Mouse (Mus musculus): ENCODE results near the gene Galnt10. TPM values are rescaled to one million over a fixed set of nuclear protein-coding genes. Genes with fewer than 3 reads are reported as not detected.

Galnt10 gene
- polyA plus RNA-seq, 1 experiment from 2014 or later: 15.6 TPM

DNA sequence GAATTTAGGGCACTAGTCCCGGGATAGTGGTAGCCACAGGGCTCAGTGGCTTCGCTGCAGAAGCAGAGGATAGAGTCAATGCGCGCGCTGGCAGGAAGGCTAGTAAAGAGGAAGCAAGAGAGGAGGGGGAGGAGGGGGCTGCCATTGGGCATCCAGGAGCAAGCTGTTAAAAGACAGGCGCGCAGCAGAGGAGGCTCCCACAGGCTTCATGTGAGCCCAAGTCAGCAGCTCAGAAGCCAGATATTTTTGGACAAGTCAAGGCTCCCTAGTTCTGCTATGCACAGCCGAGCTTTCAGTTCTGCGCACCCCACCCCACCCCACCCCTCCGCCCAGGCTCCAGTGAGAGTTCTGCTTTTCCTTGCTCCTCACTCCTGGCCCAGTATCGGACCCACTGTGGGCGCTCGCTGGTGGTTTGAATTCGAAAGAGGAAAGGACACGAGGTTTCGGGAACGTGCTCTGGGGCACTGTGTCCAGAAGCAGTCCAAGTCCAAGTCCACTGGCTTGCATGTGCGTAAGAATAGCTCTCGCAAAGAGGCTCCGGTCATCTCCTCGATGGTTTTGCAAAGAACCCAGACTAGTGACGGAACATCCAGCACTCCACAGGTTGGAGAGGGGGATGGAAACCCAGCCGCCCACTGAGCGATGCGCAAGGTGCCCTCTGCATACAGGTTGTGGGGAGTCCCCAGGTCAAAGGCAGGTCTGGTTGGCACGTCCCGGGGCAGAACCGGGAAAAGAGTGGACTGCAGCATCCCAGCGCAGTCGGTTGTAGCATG, 811 bp upstream of the Galnt10 start:
- Histone ChIP-seq H3K4me3 (replicated peaks) (peak overlapping the region; percentile 60), H3K27me3 (peaks cover 13% of the 10 kb centered on the region), H3K9me3 (no peaks in the 10 kb centered on the region), H3K36me3 (0 out of 2 replicates have a peak, but pooled peaks cover 3% of the 10 kb centered on the region), H3K4me2 (replicated peaks) (peak overlapping the region; percentile 87), H3K4me1 (replicated peaks) (peaks cover 40% of the 10 kb centered on the region), H3K27ac (peak overlapping the region; percentile 81; the same call in 1 of the 2 replicates), H3K9ac (replicated peaks) (peak overlapping the region; percentile 83)
- ATAC-seq: peak; percentile 59
- under 1% methylated on average over 30 of the region's 30 CpGs for WGBS

DNA sequence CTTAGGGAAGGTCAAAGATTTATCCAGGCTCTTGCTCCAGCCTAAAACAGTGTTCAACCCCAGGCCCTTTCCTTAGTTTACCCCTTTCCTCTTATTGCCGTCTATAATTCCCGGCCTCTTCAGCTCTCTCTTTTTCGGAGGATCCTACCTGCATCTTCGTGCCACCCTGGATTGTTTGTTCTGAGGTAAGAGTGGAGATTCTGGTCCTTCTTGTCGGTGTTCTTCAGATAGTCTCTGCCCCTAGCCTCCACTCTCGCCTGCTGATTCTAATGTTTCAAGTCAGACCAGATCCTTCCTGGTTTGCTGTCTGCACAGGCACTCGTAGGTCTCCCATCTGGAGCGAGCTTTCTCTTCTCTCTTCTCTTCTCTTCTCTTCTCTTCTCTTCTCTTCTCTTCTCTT, 605 bp downstream of the Galnt10 start:
- H3K9ac ChIP-seq (replicated peaks): peak overlapping the region; percentile 83
- H3K4me1 ChIP-seq (replicated peaks): peaks cover 52% of the 10 kb centered on the region
- H3K36me3 ChIP-seq: 0 out of 2 replicates have a peak, but pooled peaks cover 3% of the 10 kb centered on the region
- no peak for ATAC-seq
- no peaks in the 10 kb centered on the region for H3K9me3 ChIP-seq
- no peak overlapping the region for H3K27ac ChIP-seq
- peak overlapping the region; percentile 60 for H3K4me3 ChIP-seq (replicated peaks)
- 26% methylated on average over 8 of the region's 8 CpGs for WGBS
- H3K27me3 ChIP-seq: peaks cover 13% of the 10 kb centered on the region
- H3K4me2 ChIP-seq (replicated peaks): peak overlapping the region; percentile 87

DNA sequence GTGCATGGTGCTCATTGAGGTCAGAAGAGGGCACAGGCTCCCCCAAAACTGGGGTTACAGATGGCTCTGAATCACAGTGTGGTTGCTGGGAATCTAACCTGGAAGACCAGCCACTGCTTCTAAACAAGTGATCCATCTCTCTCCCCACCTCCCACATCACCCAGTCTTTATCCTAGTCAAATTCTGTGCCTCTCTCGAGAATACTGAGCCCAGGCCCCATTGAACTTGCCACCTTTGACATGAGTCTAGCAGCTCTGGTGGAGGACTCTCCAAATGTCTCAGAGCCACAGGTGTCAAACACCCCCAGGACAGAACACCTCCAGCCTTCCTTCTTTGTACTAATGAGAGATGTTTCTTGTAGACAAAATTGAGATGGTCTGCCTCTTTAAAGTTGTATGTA, 1.2 kb downstream of the Galnt10 start:
- Histone ChIP-seq H3K4me1 (replicated peaks) (peaks cover 57% of the 10 kb centered on the region), H3K9ac (replicated peaks) (no peak overlapping the region; the same call in 1 of the 2 replicates), H3K36me3 (0 out of 2 replicates have a peak, but pooled peaks cover 3% of the 10 kb centered on the region), H3K27ac (no peak overlapping the region), H3K4me2 (replicated peaks) (peak overlapping the region; percentile 87), H3K9me3 (no peaks in the 10 kb centered on the region), H3K4me3 (replicated peaks) (peak overlapping the region; percentile 60), H3K27me3 (peaks cover 13% of the 10 kb centered on the region)
- no peak for ATAC-seq
- WGBS: 7% methylated on average over 1 of the region's 1 CpGs

DNA sequence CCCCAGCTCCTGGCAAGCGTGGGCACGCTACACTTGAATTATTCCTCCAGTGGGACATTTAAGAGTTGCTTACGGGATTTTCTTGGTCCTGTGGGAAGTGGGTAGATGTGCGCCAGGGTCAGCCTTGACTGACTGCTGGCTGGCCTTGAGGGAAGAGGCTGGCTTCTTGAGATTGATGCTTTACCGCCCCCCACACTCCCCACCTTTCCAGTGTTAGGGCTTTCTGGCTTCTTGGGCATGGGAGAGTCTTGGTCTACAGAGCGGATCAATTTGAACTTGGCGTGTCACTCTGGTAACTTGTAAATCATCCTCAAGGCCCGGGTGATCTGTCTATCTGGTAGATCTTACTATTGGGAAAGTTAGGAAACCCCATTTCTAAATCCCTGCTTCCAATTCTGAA, 1.7 kb downstream of the Galnt10 start:
- peaks cover 62% of the 10 kb centered on the region for H3K4me1 ChIP-seq (replicated peaks)
- peak overlapping the region; percentile 87 for H3K4me2 ChIP-seq (replicated peaks)
- no peak for ATAC-seq
- H3K9ac ChIP-seq (replicated peaks): no peak overlapping the region
- H3K4me3 ChIP-seq (replicated peaks): peak overlapping the region; percentile 60
- H3K36me3 ChIP-seq: 0 out of 2 replicates have a peak, but pooled peaks cover 3% of the 10 kb centered on the region
- H3K9me3 ChIP-seq: no peaks in the 10 kb centered on the region
- H3K27ac ChIP-seq: no peak overlapping the region
- 81% methylated on average over 8 of the region's 8 CpGs for WGBS
- peaks cover 14% of the 10 kb centered on the region for H3K27me3 ChIP-seq

DNA sequence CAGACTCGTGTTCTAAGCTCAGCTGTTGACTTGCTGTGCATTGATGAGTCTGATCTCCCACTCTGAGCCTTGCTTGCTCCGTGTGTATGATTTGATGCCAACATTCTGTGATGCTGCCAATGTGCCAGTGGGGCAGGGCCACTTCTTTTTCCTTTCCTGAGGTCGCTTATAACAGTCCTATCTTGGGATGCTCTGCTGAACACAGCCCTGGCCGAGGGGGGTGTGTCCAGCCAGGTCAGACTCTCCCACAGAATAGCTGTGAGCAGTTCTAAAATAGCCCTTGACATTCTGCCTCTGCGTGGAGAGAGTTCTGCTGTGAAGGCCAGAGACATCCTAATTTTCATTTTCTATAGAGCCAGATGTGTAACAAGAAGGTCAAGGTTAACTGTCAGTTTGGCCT, 2.2 kb downstream of the Galnt10 start:
- 47% methylated on average over 5 of the region's 5 CpGs for WGBS
- 0 out of 2 replicates have a peak overlapping the region, but pooled peaks have one; percentile 3 for H3K9ac ChIP-seq (replicated peaks)
- H3K4me1 ChIP-seq (replicated peaks): peaks cover 67% of the 10 kb centered on the region

DNA sequence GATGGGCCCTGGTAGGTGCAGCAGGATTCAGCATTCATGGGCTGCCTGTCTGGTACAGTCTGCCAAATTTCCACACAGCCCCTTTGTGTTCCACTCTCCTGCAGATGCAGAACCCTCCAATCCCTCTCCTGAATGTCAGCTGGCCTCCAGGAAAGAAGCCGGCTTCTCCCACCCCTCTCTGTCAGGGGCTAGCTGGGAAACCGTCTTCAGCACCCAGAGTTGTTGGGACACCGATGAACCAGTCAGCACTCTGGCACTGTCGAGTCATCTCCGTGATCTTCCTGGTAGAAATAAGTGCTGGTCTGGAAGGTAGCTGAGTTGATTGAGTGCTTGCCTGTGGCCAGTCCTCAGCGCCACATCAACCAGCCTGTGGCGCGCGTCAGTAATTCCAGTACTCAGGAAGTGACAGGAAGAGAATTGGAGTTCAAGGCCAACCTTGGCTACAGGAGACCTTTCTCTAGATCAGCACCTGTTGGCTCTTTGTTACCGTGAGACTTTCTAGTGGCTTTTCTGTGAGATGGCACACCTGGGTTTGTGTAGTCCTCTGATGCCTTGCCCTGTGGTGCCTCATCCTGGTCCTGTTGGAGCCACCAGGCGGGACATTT, 3.1 kb downstream of the Galnt10 start:
- H3K4me2 ChIP-seq (replicated peaks): no peak overlapping the region
- no peak overlapping the region for H3K9ac ChIP-seq (replicated peaks)
- peaks cover 70% of the 10 kb centered on the region for H3K4me1 ChIP-seq (replicated peaks)
- no peak overlapping the region for H3K4me3 ChIP-seq (replicated peaks)
- H3K36me3 ChIP-seq: 0 out of 2 replicates have a peak, but pooled peaks cover 3% of the 10 kb centered on the region
- H3K27me3 ChIP-seq: peaks cover 11% of the 10 kb centered on the region
- H3K9me3 ChIP-seq: no peaks in the 10 kb centered on the region
- H3K27ac ChIP-seq: no peak overlapping the region
- 92% methylated on average over 11 of the region's 11 CpGs for WGBS
- ATAC-seq: no peak

More for the DNA sequence above, 2.2 kb downstream of the Galnt10 start:
- H3K4me2 ChIP-seq (replicated peaks): peak overlapping the region; percentile 87
- no peak for ATAC-seq
- H3K36me3 ChIP-seq: 0 out of 2 replicates have a peak, but pooled peaks cover 3% of the 10 kb centered on the region
- peaks cover 15% of the 10 kb centered on the region for H3K27me3 ChIP-seq
- H3K27ac ChIP-seq: no peak overlapping the region
- no peaks in the 10 kb centered on the region for H3K9me3 ChIP-seq
- H3K4me3 ChIP-seq (replicated peaks): peak overlapping the region; percentile 60; the same call in 1 of the 2 replicates

DNA sequence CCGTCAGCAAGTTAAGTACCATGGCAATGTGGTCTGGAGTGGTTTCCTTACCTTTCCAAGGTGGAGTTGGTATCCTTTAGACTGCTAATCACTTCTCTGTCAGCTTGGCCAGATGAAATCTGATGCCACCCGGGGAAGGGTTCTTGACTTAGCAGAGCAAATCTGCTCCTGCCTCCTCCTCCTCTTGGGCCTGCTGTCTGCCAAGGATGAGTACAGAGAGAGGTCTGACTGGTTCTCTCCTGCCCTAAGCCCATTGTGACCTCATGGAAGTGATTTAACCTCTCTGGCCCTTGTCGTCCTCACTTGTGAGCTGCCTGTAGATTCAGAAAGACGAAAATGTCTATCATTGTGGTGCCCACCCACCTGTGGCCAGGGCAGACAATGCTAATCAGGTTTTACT, 4.0 kb downstream of the Galnt10 start:
- H3K9ac ChIP-seq (replicated peaks): no peak overlapping the region
- peaks cover 15% of the 10 kb centered on the region for H3K27me3 ChIP-seq
- H3K4me2 ChIP-seq (replicated peaks): no peak overlapping the region
- WGBS: 71% methylated on average over 4 of the region's 4 CpGs
- no peak for ATAC-seq
- peaks cover 67% of the 10 kb centered on the region for H3K4me1 ChIP-seq (replicated peaks)
- 0 out of 2 replicates have a peak, but pooled peaks cover 3% of the 10 kb centered on the region for H3K36me3 ChIP-seq
- no peak overlapping the region for H3K27ac ChIP-seq
- H3K9me3 ChIP-seq: no peaks in the 10 kb centered on the region
- no peak overlapping the region for H3K4me3 ChIP-seq (replicated peaks)

DNA sequence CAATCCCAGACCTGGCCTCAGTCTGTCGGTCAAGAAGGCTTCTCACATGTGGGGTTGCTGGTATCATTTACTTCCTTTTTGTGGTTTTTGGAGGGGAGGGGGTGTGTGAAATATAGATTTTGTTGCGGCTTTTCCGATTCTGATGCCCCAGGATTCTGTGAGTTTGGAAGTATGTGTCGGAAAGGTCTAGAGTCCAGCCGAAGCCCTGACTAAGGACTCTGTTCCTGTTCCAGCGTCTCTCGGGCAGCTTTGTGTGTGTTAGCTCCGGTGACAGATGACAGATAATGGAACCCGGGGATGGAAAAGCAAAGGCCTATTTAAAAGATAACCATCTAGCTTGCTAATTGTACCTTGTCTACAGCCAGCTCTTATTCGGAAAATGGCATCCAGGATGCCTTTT, 4.4 kb downstream of the Galnt10 start:
- Histone ChIP-seq H3K27me3 (peaks cover 15% of the 10 kb centered on the region), H3K9ac (replicated peaks) (no peak overlapping the region), H3K9me3 (no peaks in the 10 kb centered on the region), H3K27ac (no peak overlapping the region), H3K36me3 (0 out of 2 replicates have a peak, but pooled peaks cover 3% of the 10 kb centered on the region), H3K4me2 (replicated peaks) (no peak overlapping the region), H3K4me3 (replicated peaks) (no peak overlapping the region), H3K4me1 (replicated peaks) (peaks cover 63% of the 10 kb centered on the region)
- no peak for ATAC-seq
- 76% methylated on average over 10 of the region's 10 CpGs for WGBS

DNA sequence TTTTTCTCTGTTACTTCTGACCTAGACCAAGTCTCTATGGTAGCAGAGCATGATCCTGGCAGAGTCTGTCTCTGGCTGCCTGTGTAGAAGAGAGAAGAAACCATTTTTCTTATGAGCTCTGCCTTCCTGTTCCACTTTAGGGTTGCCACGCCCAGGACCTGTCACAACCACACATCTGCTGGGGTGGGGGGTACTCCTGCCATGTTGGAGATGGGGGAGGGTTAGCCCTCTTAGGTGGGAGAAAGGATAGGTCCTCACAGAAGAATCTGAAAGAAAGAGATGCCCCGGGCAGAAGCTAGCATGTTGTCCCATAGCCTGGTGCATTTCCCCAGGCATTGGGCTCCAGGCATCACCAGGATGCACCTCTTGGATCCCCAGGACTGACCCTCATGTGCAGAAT, 5.6 kb downstream of the Galnt10 start:
- WGBS: 79% methylated on average over 2 of the region's 2 CpGs
- Histone ChIP-seq H3K27me3 (peaks cover 15% of the 10 kb centered on the region), H3K4me1 (replicated peaks) (peaks cover 68% of the 10 kb centered on the region), H3K27ac (no peak overlapping the region), H3K4me2 (replicated peaks) (no peak overlapping the region), H3K9me3 (no peaks in the 10 kb centered on the region), H3K4me3 (replicated peaks) (no peak overlapping the region), H3K9ac (replicated peaks) (no peak overlapping the region), H3K36me3 (0 out of 2 replicates have a peak, but pooled peaks cover 3% of the 10 kb centered on the region)
- no peak for ATAC-seq

DNA sequence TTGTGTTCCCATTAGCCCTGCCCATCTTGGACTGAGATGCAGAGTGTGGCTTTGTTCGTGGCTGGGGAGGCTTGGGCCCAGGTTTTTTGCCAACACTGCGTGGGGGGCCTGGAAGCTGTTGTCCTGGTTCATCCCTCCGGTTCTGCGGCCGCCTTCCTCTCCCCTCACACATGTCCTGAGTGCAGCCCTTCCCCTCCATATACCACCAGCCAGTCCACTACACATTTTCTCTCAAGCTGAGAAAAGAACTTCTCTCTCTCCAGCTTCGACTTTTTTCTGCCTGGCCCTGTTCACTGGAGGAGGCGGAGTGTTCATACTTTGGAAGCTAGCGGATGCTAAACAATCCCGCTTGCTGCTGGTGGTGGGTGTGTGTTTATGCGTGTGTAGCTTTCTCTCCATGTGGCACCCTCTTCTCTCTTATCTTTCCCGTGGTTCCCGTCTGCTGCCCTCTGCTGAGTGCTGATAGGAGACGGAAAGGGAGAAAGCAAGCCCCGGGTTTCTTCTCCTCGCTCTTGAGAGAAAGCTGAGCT, 6.1 kb downstream of the Galnt10 start:
- no peak overlapping the region for H3K4me2 ChIP-seq (replicated peaks)
- no peak for ATAC-seq
- no peak overlapping the region for H3K9ac ChIP-seq (replicated peaks)
- H3K36me3 ChIP-seq: 0 out of 2 replicates have a peak, but pooled peaks cover 3% of the 10 kb centered on the region
- peaks cover 15% of the 10 kb centered on the region for H3K27me3 ChIP-seq
- peaks cover 68% of the 10 kb centered on the region for H3K4me1 ChIP-seq (replicated peaks)
- H3K9me3 ChIP-seq: no peaks in the 10 kb centered on the region
- no peak overlapping the region for H3K4me3 ChIP-seq (replicated peaks)
- WGBS: 33% methylated on average over 15 of the region's 15 CpGs
- no peak overlapping the region for H3K27ac ChIP-seq

DNA sequence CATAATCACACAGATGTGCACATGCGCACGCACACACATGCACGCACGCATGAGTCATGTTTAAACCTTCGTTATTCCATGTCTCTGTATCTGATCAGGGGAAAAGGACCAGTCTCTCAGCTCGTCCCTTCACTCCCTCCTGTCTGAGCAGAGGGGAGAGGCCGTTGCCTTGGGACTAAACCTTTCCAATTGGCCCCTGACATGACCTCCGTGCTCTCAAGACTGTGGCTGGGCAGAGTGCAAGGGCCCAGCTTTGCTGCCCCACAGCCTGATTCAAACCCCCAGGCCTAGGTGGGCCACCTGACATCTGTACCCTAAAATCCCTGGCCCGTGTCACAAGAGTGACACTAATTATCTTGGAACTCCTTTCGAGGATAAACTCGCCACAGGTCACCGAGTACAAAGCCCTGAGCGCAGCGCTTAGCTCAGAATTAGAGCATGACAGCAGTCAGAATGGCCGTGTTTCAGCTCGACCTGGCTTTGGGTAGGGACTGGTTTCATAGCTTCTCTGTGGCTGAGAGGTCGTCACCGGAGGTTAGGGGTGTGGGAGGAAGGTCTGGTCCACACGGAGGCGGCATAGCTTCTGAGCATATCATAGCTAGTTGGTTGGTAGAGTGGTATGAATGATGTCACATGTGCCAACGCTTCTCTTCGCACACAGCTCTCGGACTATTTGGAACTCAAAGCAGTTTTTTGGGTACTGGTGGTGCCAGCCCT, 7.1 kb downstream of the Galnt10 start:
- Histone ChIP-seq H3K27me3 (peaks cover 9% of the 10 kb centered on the region; the same call in 1 of the 2 replicates), H3K36me3 (0 out of 2 replicates have a peak, but pooled peaks cover 3% of the 10 kb centered on the region), H3K4me2 (replicated peaks) (no peak overlapping the region), H3K4me3 (replicated peaks) (no peak overlapping the region), H3K9me3 (no peaks in the 10 kb centered on the region), H3K9ac (replicated peaks) (no peak overlapping the region; the same call in 1 of the 2 replicates), H3K27ac (no peak overlapping the region), H3K4me1 (replicated peaks) (peaks cover 68% of the 10 kb centered on the region)
- WGBS: 53% methylated on average over 23 of the region's 23 CpGs
- ATAC-seq: no peak

Data from midbrain, embryonic 13.5 days (tissue).